Mouse (Mus musculus): ENCODE measurements around the gene Dnaja3.
"Not testable (repeated sequence)": the region's sequence is repeated elsewhere in the genome, so short reads cannot be mapped to it uniquely, and the experiment has no call there.

Dnaja3 gene

GRCm38 (mm10) chr16:4725780-4726527, 86.2 kb downstream of the Dnaja3 start, which contains the start of gene Hmox2:
Gene Hmox2, plus strand, starts transcription at chr16:4726361.
- peak; percentile 82 for DNase-seq (ENCODE audit: low spot score)

GRCm38 (mm10) chr16:4726528-4727128, 86.8 kb downstream of the Dnaja3 start:
- DNase-seq (ENCODE audit: low spot score): no peak

GRCm38 (mm10) chr16:4727526-4727925, 87.7 kb downstream of the Dnaja3 start:
- no peak for DNase-seq (ENCODE audit: low spot score)

GRCm38 (mm10) chr16:4727963-4728362, 88.2 kb downstream of the Dnaja3 start:
- DNase-seq (ENCODE audit: low spot score): no peak

- DNase-seq (ENCODE audit: low spot score): no peak
Measured at GRCm38 (mm10) chr16:4730776-4731358, 91.1 kb downstream of the Dnaja3 start.

- DNase-seq (ENCODE audit: low spot score): no peak
Measured at GRCm38 (mm10) chr16:4736262-4736661, 96.5 kb downstream of the Dnaja3 start.

GRCm38 (mm10) chr16:4739994-4740393, 100.2 kb downstream of the Dnaja3 start:
- no peak for DNase-seq (ENCODE audit: low spot score)

GRCm38 (mm10) chr16:4742186-4742585, 102.4 kb downstream of the Dnaja3 start:
- DNase-seq (ENCODE audit: low spot score): no peak

- DNase-seq (ENCODE audit: low spot score): no peak
Measured at GRCm38 (mm10) chr16:4752155-4752554, 112.4 kb downstream of the Dnaja3 start.

- no peak for DNase-seq (ENCODE audit: low spot score)
Measured at GRCm38 (mm10) chr16:4754045-4754444, 114.3 kb downstream of the Dnaja3 start.

GRCm38 (mm10) chr16:4756660-4757335, 117.0 kb downstream of the Dnaja3 start:
- not testable (repeated sequence) for DNase-seq (ENCODE audit: low spot score)
